Mouse (Mus musculus): ENCODE data around the gene Pdzk1ip1. TPM values are rescaled to one million over a fixed set of nuclear protein-coding genes. Genes with fewer than 3 reads are reported as not detected.
A peak's percentile ranks its signal among the peaks of the same experiment; 100 is the strongest.

The Pdzk1ip1 gene
- total RNA-seq, 2 experiments from 2014 or later, result 0.71 to 1.1 TPM

GRCm38 (mm10) chr4:115101682-115102081 lies 13.2 kb downstream of the Pdzk1ip1 start:
- peak; percentile 80 to 84 for DNase-seq (ENCODE audit: low spot score in 2 of 2)
- intact Hi-C loops (cut with DNase I), result loop anchor here (2.0 kb wide), 1 partner anchor 33 kb away; the partner anchor contains the start of gene Cyp4x1

GRCm38 (mm10) chr4:115103510-115103909 lies 15.0 kb downstream of the Pdzk1ip1 start:
- peak; percentile 24 to 81 for DNase-seq (ENCODE audit: low spot score in 2 of 2)
- intact Hi-C loops (cut with DNase I), result loop anchor here (1.0 to 2.0 kb wide), 2 partner anchors 31 to 606 kb away; partner anchors contain the start of gene Cyp4x1

- no peak for DNase-seq (ENCODE audit: low spot score in 2 of 2)
- intact Hi-C loops (cut with DNase I), result no loop called here
These were observed 22.7 kb downstream of the Pdzk1ip1 start for GRCm38 (mm10) chr4:115111167-115111566.

- intact Hi-C loops (cut with DNase I), result no loop called here
- DNase-seq (ENCODE audit: low spot score in 2 of 2), result no peak
These were observed 24.8 kb downstream of the Pdzk1ip1 start for GRCm38 (mm10) chr4:115113266-115113665.

GRCm38 (mm10) chr4:115119642-115120041 lies 31.1 kb downstream of the Pdzk1ip1 start:
- intact Hi-C loops (cut with DNase I), result no loop called here
- DNase-seq (ENCODE audit: low spot score in 2 of 2), result no peak

GRCm38 (mm10) chr4:115121162-115121561 lies 32.7 kb downstream of the Pdzk1ip1 start:
- no peak for DNase-seq (ENCODE audit: low spot score in 2 of 2)
- intact Hi-C loops (cut with DNase I), result no loop called here

GRCm38 (mm10) chr4:115121608-115122007 lies 33.1 kb downstream of the Pdzk1ip1 start:
- DNase-seq (ENCODE audit: low spot score in 2 of 2), result no peak
- intact Hi-C loops (cut with DNase I), result no loop called here

- no peak for DNase-seq (ENCODE audit: low spot score in 2 of 2)
- intact Hi-C loops (cut with DNase I), result no loop called here
These were observed 35.0 kb downstream of the Pdzk1ip1 start for GRCm38 (mm10) chr4:115123507-115123906.

- intact Hi-C loops (cut with DNase I), result no loop called here
- no peak for DNase-seq (ENCODE audit: low spot score in 2 of 2)
These were observed 36.2 kb downstream of the Pdzk1ip1 start for GRCm38 (mm10) chr4:115124713-115125112.

- intact Hi-C loops (cut with DNase I), result no loop called here
- DNase-seq (ENCODE audit: low spot score in 2 of 2), result peak; percentile 32 to 50
These were observed 44.6 kb downstream of the Pdzk1ip1 start for GRCm38 (mm10) chr4:115133085-115133484.

- peak; percentile 75 to 86 for DNase-seq (ENCODE audit: low spot score in 2 of 2)
- intact Hi-C loops (cut with DNase I), result loop anchor here (2.0 kb wide), 1 partner anchor 31 kb away; no protein-coding TSS in a partner anchor
These were observed 45.2 kb downstream of the Pdzk1ip1 start, which contains the start of gene Cyp4x1 for GRCm38 (mm10) chr4:115133621-115134295. Gene Cyp4x1 (minus strand): TSS chr4:115134281.

GRCm38 (mm10) chr4:115134296-115134630 lies 45.8 kb downstream of the Pdzk1ip1 start:
- intact Hi-C loops (cut with DNase I), result loop anchor here (2.0 kb wide), 1 partner anchor 31 kb away; no protein-coding TSS in a partner anchor
- no peak for DNase-seq (ENCODE audit: low spot score in 2 of 2)

Other genes starting within 250 kb of the Pdzk1ip1 start
- under 1 TPM; 0.48 to 0.57 TPM for gene Foxd2, start 179.8 kb upstream of the Pdzk1ip1 start, total RNA-seq (2021)
- not detected for gene Foxe3, start 162.7 kb upstream of the Pdzk1ip1 start, total RNA-seq (2021)
- gene Cmpk1, start 101.5 kb upstream of the Pdzk1ip1 start, total RNA-seq (2021), result 10 to 100 TPM; 81.5 to 91.3 TPM
- gene Stil, start 88.5 kb upstream of the Pdzk1ip1 start, total RNA-seq (2021), result under 1 TPM; 0.41 to 0.60 TPM
- gene Tal1, start 32.3 kb upstream of the Pdzk1ip1 start, total RNA-seq (2021), result 1 to 10 TPM; 1.2 to 1.5 TPM
- 10 to 100 TPM; 11.6 to 13.8 TPM for gene Cyp4x1, start 45.6 kb downstream of the Pdzk1ip1 start, total RNA-seq (2021)
- not detected for gene Cyp4a29, start 153.4 kb downstream of the Pdzk1ip1 start, total RNA-seq (2021)
- not detected for gene Cyp4a12a, start 210.3 kb downstream of the Pdzk1ip1 start, total RNA-seq (2021)